Mouse (Mus musculus) cerebellum, adult 8-10 months (tissue): Measurements from ENCODE around the gene Sugct.

ENCODE experiments used
- DNase-seq: peaks from one replicate; pipeline ENCODE4 v3.0.0; 2022

Gene Sugct

GRCm38 (mm10) chr13:17694911-17695699 is at the start of gene Sugct, which contains the start of gene Mplkip:
Sugct (minus strand) TSS chr13:17695553.
Mplkip (plus strand) TSS chr13:17695192.
- peak; percentile 100 for DNase-seq

GRCm38 (mm10) chr13:17728798-17729197 is 33.4 kb upstream of the Sugct start:
- no peak for DNase-seq

GRCm38 (mm10) chr13:17727922-17728321 is 32.6 kb upstream of the Sugct start:
- DNase-seq = no peak

GRCm38 (mm10) chr13:17717357-17717756 is 22.0 kb upstream of the Sugct start:
- DNase-seq = no peak

- no peak for DNase-seq
Measured at GRCm38 (mm10) chr13:17708784-17709311, 13.5 kb upstream of the Sugct start.

GRCm38 (mm10) chr13:17705188-17705826 is 10.0 kb upstream of the Sugct start:
- no peak for DNase-seq

GRCm38 (mm10) chr13:17702311-17702710 is 7.0 kb upstream of the Sugct start:
- no peak for DNase-seq

- no peak for DNase-seq
Measured at GRCm38 (mm10) chr13:17701322-17701721, 6.0 kb upstream of the Sugct start.

- DNase-seq = no peak
Measured at GRCm38 (mm10) chr13:17700090-17700715, 4.8 kb upstream of the Sugct start.

GRCm38 (mm10) chr13:17695898-17696580 is 686 bp upstream of the Sugct start:
- no peak for DNase-seq

- no peak for DNase-seq
Measured at GRCm38 (mm10) chr13:17694414-17694813, 939 bp downstream of the Sugct start.

GRCm38 (mm10) chr13:17693816-17694215 is 1.5 kb downstream of the Sugct start:
- DNase-seq = peak; percentile 20

- no peak for DNase-seq
Measured at GRCm38 (mm10) chr13:17691436-17691835, 3.9 kb downstream of the Sugct start.

GRCm38 (mm10) chr13:17690686-17691085 is 4.7 kb downstream of the Sugct start:
- no peak for DNase-seq

GRCm38 (mm10) chr13:17689461-17689860 is 5.9 kb downstream of the Sugct start:
- no peak for DNase-seq

- no peak for DNase-seq
Measured at GRCm38 (mm10) chr13:17671122-17671521, 24.2 kb downstream of the Sugct start.

- DNase-seq = no peak
Measured at GRCm38 (mm10) chr13:17667380-17667779, 28.0 kb downstream of the Sugct start.

GRCm38 (mm10) chr13:17642294-17642693 is 53.1 kb downstream of the Sugct start:
- no peak for DNase-seq

GRCm38 (mm10) chr13:17638008-17638407 is 57.3 kb downstream of the Sugct start:
- no peak for DNase-seq

- no peak for DNase-seq
Measured at GRCm38 (mm10) chr13:17627108-17627507, 68.2 kb downstream of the Sugct start.

- DNase-seq = no peak
Measured at GRCm38 (mm10) chr13:17624976-17625375, 70.4 kb downstream of the Sugct start.

- DNase-seq = no peak
Measured at GRCm38 (mm10) chr13:17606217-17606616, 89.1 kb downstream of the Sugct start.

- DNase-seq = no peak
Measured at GRCm38 (mm10) chr13:17604670-17605069, 90.7 kb downstream of the Sugct start.
